Mouse (Mus musculus) midbrain, postnatal 0 days (tissue): ENCODE data around the gene Trank1. TPM values are rescaled to one million over a fixed set of nuclear protein-coding genes. Genes with fewer than 3 reads are reported as not detected.

Source experiments
- ATAC-seq: fragments of 200-750 bp; cut with Nextera tagmentation; 2 replicates; pipeline ENCODE4 v1.8.0; 2017; ENCODE audit warnings: moderate number of reproducible peaks, mild to moderate bottlenecking, moderate TSS enrichment, moderate library complexity; ENCODE audit not compliant: low FRiP score
- DNase-seq: peaks from one replicate; pipeline ENCODE4 v3.0.0-alpha.2; 2015; ENCODE audit warnings: low spot score
- H3K27ac ChIP-seq: fragments of 300-500 bp; sonication (generic); 2 replicates; pipeline ENCODE4 v1.5.1; 2014; ENCODE audit warnings: low read depth, mild to moderate bottlenecking, low read length, mixed read lengths
- H3K27me3 ChIP-seq: fragments of 300-500 bp; sonication (generic); 2 replicates; pipeline ENCODE4 v1.6.1; 2014; ENCODE audit warnings: low read length, control low read depth, mixed read lengths; ENCODE audit not compliant: insufficient read depth
- H3K36me3 ChIP-seq: fragments of 300-500 bp; sonication (generic); 2 replicates; pipeline ENCODE4 v1.6.1; 2014; ENCODE audit warnings: low read length, control low read depth, mixed read lengths; ENCODE audit not compliant: insufficient read depth
- H3K4me1 ChIP-seq: fragments of 300-500 bp; sonication (generic); 2 replicates; pipeline ENCODE4 v1.6.1; 2014; ENCODE audit warnings: mild to moderate bottlenecking, control low read depth, antibody characterized with exemption, low read length, mixed read lengths; ENCODE audit not compliant: insufficient read depth
- H3K4me2 ChIP-seq: fragments of 300-500 bp; sonication (generic); 2 replicates; pipeline ENCODE4 v1.6.1; 2014; ENCODE audit warnings: low read depth, mild to moderate bottlenecking, low read length, mixed read lengths; ENCODE audit not compliant: poor library complexity, severe bottlenecking
- H3K4me3 ChIP-seq: fragments of 300-500 bp; sonication (generic); 2 replicates; pipeline ENCODE4 v1.5.1; 2014; ENCODE audit warnings: low read depth, mild to moderate bottlenecking, low read length, moderate library complexity
- H3K9ac ChIP-seq: fragments of 300-500 bp; sonication (generic); replicated peaks from 2 replicates; pipeline ENCODE4 v1.6.1; 2014; ENCODE audit warnings: mild to moderate bottlenecking, low read length, moderate library complexity, mixed read lengths; ENCODE audit not compliant: poor library complexity, severe bottlenecking
- H3K9me3 ChIP-seq: fragments of 300-500 bp; sonication (generic); 2 replicates; pipeline ENCODE4 v1.6.1; 2016; ENCODE audit warnings: low read length, control low read depth
- CTCF ChIP-seq: IDR thresholded peaks from 2 replicates; pipeline ENCODE4 v1.5.1; 2016; ENCODE audit warnings: antibody characterized with exemption, mild to moderate bottlenecking
- WGBS: fragments of 180-500 bp; shearing (Covaris S2); extraction: QIAGEN DNeasy Blood & Tissue Kit; methylation state at CpG from one replicate; pipeline ENCODE4 v1.1.7; 2014; 5-methylcytosine and 5-hydroxymethylcytosine counted together
- polyA plus RNA-seq: library from polyadenylated mRNA; unstranded; fragments of >200 nt; fragmentation: Nextera tagmentation; extraction: Ambion mirVana; gene quantifications from 2 replicates; pipeline ENCODE4 v1.2.1, GENCODE M21; 2015
- total RNA-seq: library from RNA; depleted of rRNA; stranded (reverse); fragments of >200 nt; gene quantifications from 2 replicates; pipeline ENCODE4 v1.2.3, GENCODE M21; 2014

The Trank1 gene
- total and polyA plus RNA-seq, 2 experiments from 2014 or later, result 21.9 to 55.7 TPM

GRCm38 (mm10) chr9:111272356-111272755 is 39.2 kb upstream of the Trank1 start:
- H3K9me3 ChIP-seq, result no peaks in the 10 kb centered on the region
- TF ChIP-seq CTCF, result no peak
- H3K4me2 ChIP-seq, result peak overlapping the region; percentile 90
- 9% methylated on average over 19 of the region's 19 CpGs for WGBS
- H3K36me3 ChIP-seq, result peaks cover 9% of the 10 kb centered on the region
- H3K4me1 ChIP-seq, result peaks cover 21% of the 10 kb centered on the region; the same call in 1 of the 2 replicates
- peak overlapping the region; percentile 91 for H3K4me3 ChIP-seq
- H3K9ac ChIP-seq, result peak overlapping the region; percentile 92
- no peaks in the 10 kb centered on the region for H3K27me3 ChIP-seq
- DNase-seq, result peak; percentile 15
- peak overlapping the region; percentile 96 for H3K27ac ChIP-seq
- ATAC-seq, result no peak

GRCm38 (mm10) chr9:111272996-111273785 is 38.3 kb upstream of the Trank1 start:
- no peak for TF ChIP-seq CTCF
- peak overlapping the region; percentile 92 for H3K9ac ChIP-seq
- no peaks in the 10 kb centered on the region for H3K27me3 ChIP-seq
- peak overlapping the region; percentile 90 for H3K4me2 ChIP-seq
- peaks cover 21% of the 10 kb centered on the region; the same call in 1 of the 2 replicates for H3K4me1 ChIP-seq
- DNase-seq (no peak), ATAC-seq (no peak)
- H3K27ac ChIP-seq, result no peak overlapping the region
- 72% methylated on average over 15 of the region's 15 CpGs for WGBS
- peak overlapping the region; percentile 91 for H3K4me3 ChIP-seq
- peaks cover 10% of the 10 kb centered on the region for H3K36me3 ChIP-seq
- H3K9me3 ChIP-seq, result no peaks in the 10 kb centered on the region

GRCm38 (mm10) chr9:111273958-111274357 is 37.6 kb upstream of the Trank1 start:
- ATAC-seq (no peak), DNase-seq (no peak)
- Histone ChIP-seq H3K36me3 (peaks cover 13% of the 10 kb centered on the region), H3K9ac (no peak overlapping the region), H3K27me3 (no peaks in the 10 kb centered on the region), H3K4me1 (peaks cover 21% of the 10 kb centered on the region; the same call in 1 of the 2 replicates), H3K9me3 (no peaks in the 10 kb centered on the region), H3K4me2 (no peak overlapping the region), H3K4me3 (no peak overlapping the region), H3K27ac (no peak overlapping the region)
- WGBS, result 92% methylated on average over 1 of the region's 1 CpGs
- TF ChIP-seq CTCF, result no peak

GRCm38 (mm10) chr9:111275156-111275555 is 36.4 kb upstream of the Trank1 start:
- Histone ChIP-seq H3K36me3 (peaks cover 20% of the 10 kb centered on the region), H3K4me3 (peak overlapping the region; percentile 1; the same call in 1 of the 2 replicates)
- 38% methylated on average over 1 of the region's 1 CpGs for WGBS

GRCm38 (mm10) chr9:111285061-111285460 is 26.5 kb upstream of the Trank1 start:
- no peak overlapping the region for H3K27ac ChIP-seq
- no peak overlapping the region for H3K9ac ChIP-seq
- TF ChIP-seq CTCF, result no peak
- no peaks in the 10 kb centered on the region for H3K36me3 ChIP-seq
- no peaks in the 10 kb centered on the region for H3K27me3 ChIP-seq
- peaks cover 5% of the 10 kb centered on the region; the same call in 1 of the 2 replicates for H3K4me1 ChIP-seq
- DNase-seq (no peak), ATAC-seq (no peak)
- H3K4me2 ChIP-seq, result no peak overlapping the region
- H3K4me3 ChIP-seq, result no peak overlapping the region
- WGBS, result 26% methylated on average over 3 of the region's 3 CpGs
- H3K9me3 ChIP-seq, result no peaks in the 10 kb centered on the region

More at GRCm38 (mm10) chr9:111275156-111275555, 36.4 kb upstream of the Trank1 start:
- no peak for ATAC-seq
- no peak for TF ChIP-seq CTCF
- Histone ChIP-seq H3K4me1 (peaks cover 21% of the 10 kb centered on the region; the same call in 1 of the 2 replicates), H3K27ac (no peak overlapping the region), H3K27me3 (no peaks in the 10 kb centered on the region), H3K9me3 (no peaks in the 10 kb centered on the region), H3K9ac (no peak overlapping the region), H3K4me2 (peak overlapping the region; percentile 23; the same call in 1 of the 2 replicates)
- DNase-seq, result no peak

GRCm38 (mm10) chr9:111285676-111286075 is 25.9 kb upstream of the Trank1 start:
- Histone ChIP-seq H3K36me3 (no peaks in the 10 kb centered on the region), H3K9me3 (no peaks in the 10 kb centered on the region), H3K4me1 (peaks cover 6% of the 10 kb centered on the region; the same call in 1 of the 2 replicates), H3K27me3 (no peaks in the 10 kb centered on the region), H3K27ac (peak overlapping the region; percentile 63; the same call in 1 of the 2 replicates), H3K4me2 (peak overlapping the region; percentile 9; the same call in 1 of the 2 replicates), H3K9ac (no peak overlapping the region), H3K4me3 (no peak overlapping the region)
- 2% methylated on average over 5 of the region's 5 CpGs for WGBS
- no peak for TF ChIP-seq CTCF
- DNase-seq (peak; percentile 52), ATAC-seq (no peak)
